Mouse (Mus musculus) embryonic facial prominence, embryonic 11.5 days (tissue): Measurements from ENCODE around the gene Elane. TPM values are rescaled to one million over a fixed set of nuclear protein-coding genes. Genes with fewer than 3 reads are reported as not detected.

Experiments used
- ATAC-seq: fragments of 200-750 bp; cut with Nextera tagmentation; replicated peaks from 2 replicates; pipeline ENCODE4 v1.8.0; 2017; ENCODE audit warnings: low read depth; ENCODE audit not compliant: insufficient number of reproducible peaks, low FRiP score, low TSS enrichment
- DNase-seq: peaks from one replicate; pipeline ENCODE4 v3.0.0-alpha.2; 2015; ENCODE audit warnings: low spot score
- H3K27ac ChIP-seq: fragments of 300-500 bp; sonication (generic); replicated peaks from 2 replicates; pipeline ENCODE4 v1.5.1; 2014; ENCODE audit warnings: mild to moderate bottlenecking, low read depth, low read length, control low read depth
- H3K27me3 ChIP-seq: fragments of 300-500 bp; sonication (generic); 2 replicates; pipeline ENCODE4 v1.6.1; 2014; ENCODE audit warnings: mild to moderate bottlenecking, low read length, moderate library complexity, mixed read lengths; ENCODE audit not compliant: control insufficient read depth, insufficient read depth
- H3K36me3 ChIP-seq: fragments of 300-500 bp; sonication (generic); replicated peaks from 2 replicates; pipeline ENCODE4 v1.6.1; 2014; ENCODE audit warnings: low read depth, mild to moderate bottlenecking, low read length, moderate library complexity, mixed read lengths; ENCODE audit not compliant: control insufficient read depth, insufficient read depth
- H3K4me1 ChIP-seq: fragments of 300-500 bp; sonication (generic); 2 replicates; pipeline ENCODE4 v1.6.1; 2014; ENCODE audit warnings: low read length, mixed read lengths; ENCODE audit not compliant: control insufficient read depth, insufficient read depth
- H3K4me2 ChIP-seq: fragments of 300-500 bp; sonication (generic); 2 replicates; pipeline ENCODE4 v1.6.1; 2014; ENCODE audit warnings: low read depth, mild to moderate bottlenecking, control low read depth, low read length, moderate library complexity
- H3K4me3 ChIP-seq: fragments of 300-500 bp; sonication (generic); 2 replicates; pipeline ENCODE4 v1.5.1; 2014; ENCODE audit warnings: low read depth, low read length, control low read depth
- H3K9ac ChIP-seq: fragments of 300-500 bp; sonication (generic); replicated peaks from 2 replicates; pipeline ENCODE4 v1.6.1; 2014; ENCODE audit warnings: mild to moderate bottlenecking, control low read depth, low read length
- H3K9me3 ChIP-seq: fragments of 300-500 bp; sonication (generic); replicated peaks from 2 replicates; pipeline ENCODE4 v1.6.1; 2016; ENCODE audit warnings: mild to moderate bottlenecking, low read length, inconsistent platforms, mixed read lengths; ENCODE audit not compliant: control insufficient read depth
- WGBS: fragments of 180-500 bp; shearing (Covaris S2); extraction: QIAGEN DNeasy Blood & Tissue Kit; methylation state at CpG from one replicate; pipeline ENCODE4 v1.1.7; 2014; 5-methylcytosine and 5-hydroxymethylcytosine counted together
- polyA plus RNA-seq: library from polyadenylated mRNA; unstranded; fragments of >200 nt; fragmentation: Nextera tagmentation; extraction: Ambion mirVana; gene quantifications from 2 replicates; pipeline ENCODE4 v1.2.1, GENCODE M21; 2014

Elane gene
- polyA plus RNA-seq, 1 experiment from 2014 or later: 0.50 TPM

DNA sequence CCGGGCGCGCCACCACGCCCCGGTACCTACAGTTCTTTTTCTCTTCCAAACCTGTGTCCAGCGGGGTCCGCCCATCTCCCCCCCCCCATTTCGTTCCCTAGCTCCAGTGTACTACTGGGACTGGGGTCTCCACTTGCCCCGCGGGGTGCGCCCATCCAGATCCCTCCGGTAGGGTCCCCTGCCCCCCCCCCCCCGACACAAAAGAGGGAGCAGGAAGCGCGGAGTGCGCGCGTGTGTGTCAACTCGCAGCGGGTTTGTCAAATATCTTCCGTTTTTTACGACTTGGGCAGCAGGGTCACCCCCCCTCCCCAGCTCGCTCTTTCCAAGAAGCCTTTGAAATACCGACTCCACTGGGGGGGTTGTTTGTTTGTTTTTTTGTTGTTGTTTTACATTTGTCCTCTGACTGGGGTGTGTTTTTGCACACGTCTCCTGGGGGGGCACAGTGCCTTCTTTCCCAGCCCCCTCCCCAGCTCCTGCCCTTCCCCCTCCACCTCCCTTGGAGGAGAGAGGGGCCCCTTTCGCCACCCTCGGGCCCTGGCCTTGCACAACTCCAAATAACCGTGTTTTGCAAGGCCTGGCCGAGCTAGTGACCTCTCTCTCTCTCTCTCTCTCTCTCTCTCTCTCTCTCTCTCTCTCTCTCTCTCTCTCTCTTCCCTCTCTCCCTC lies 42.1 kb downstream of the Elane start:
- DNase-seq: peak; percentile 61
- ATAC-seq: no peak
- Histone ChIP-seq H3K9me3 (no peaks in the 10 kb centered on the region), H3K27me3 (peaks cover 2% of the 10 kb centered on the region; the same call in 1 of the 2 replicates), H3K4me1 (peaks cover 18% of the 10 kb centered on the region; the same call in 1 of the 2 replicates), H3K27ac (peak overlapping the region; percentile 84), H3K4me2 (peak overlapping the region; percentile 68), H3K9ac (peak overlapping the region; percentile 84), H3K4me3 (peak overlapping the region; percentile 72), H3K36me3 (no peaks in the 10 kb centered on the region; the same call in 1 of the 2 replicates)
- WGBS: under 1% methylated on average over 24 of the region's 29 CpGs

DNA sequence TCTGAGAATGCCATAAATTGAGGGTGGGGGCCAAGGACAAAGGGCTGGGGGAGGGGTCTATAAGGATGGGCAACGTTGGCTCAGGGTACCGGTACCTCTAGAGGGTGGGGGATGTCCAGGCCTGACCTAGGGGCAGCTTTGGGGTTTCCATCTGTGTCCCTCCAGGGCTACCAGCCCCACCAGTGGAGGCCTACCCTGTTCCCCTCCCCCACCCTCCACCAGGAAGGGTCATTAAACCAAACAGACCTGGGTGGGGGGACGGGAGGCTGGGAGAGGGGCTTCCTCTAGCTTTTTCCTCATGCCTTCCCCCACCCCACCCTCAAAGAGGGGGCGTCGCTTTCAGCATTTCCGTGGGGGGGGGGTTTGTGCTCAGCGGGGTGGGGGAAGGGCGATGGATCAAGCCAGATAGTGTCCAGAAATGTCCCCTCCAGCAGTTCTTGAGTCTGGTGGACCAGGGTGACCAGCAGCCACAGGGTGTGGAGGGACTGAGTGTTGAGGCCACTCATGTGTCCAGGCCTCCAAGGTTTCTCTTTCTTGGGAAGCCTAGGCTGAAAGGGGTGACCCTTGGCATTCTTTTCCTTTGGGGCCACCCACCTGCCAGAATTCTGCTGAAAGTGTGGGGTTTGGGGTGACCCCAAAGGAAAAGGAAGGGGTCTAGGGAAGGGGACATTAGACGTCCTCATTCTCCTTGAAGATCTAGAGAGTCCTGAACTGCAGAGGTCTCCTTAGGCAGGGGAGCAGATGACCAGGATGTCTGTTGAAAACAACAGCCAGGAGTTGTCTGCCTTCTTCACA lies 43.1 kb downstream of the Elane start:
- Histone ChIP-seq H3K4me2 (peak overlapping the region; percentile 68), H3K9me3 (no peaks in the 10 kb centered on the region), H3K4me1 (peaks cover 18% of the 10 kb centered on the region; the same call in 1 of the 2 replicates), H3K9ac (peak overlapping the region; percentile 48), H3K4me3 (peak overlapping the region; percentile 72), H3K27me3 (no peaks in the 10 kb centered on the region), H3K27ac (peak overlapping the region; percentile 68; the same call in 1 of the 2 replicates), H3K36me3 (no peaks in the 10 kb centered on the region; the same call in 1 of the 2 replicates)
- ATAC-seq (no peak), DNase-seq (peak; percentile 36)
- 20% methylated on average over 8 of the region's 9 CpGs for WGBS

- 92% methylated on average over 18 of the region's 18 CpGs for WGBS
- Histone ChIP-seq H3K4me1 (peaks cover 18% of the 10 kb centered on the region; the same call in 1 of the 2 replicates), H3K27me3 (no peaks in the 10 kb centered on the region), H3K27ac (no peak overlapping the region), H3K9me3 (no peaks in the 10 kb centered on the region), H3K4me3 (no peak overlapping the region), H3K9ac (no peak overlapping the region), H3K4me2 (no peak overlapping the region), H3K36me3 (no peaks in the 10 kb centered on the region; the same call in 1 of the 2 replicates)
- ATAC-seq (no peak), DNase-seq (no peak)
Measured at GRCm38 (mm10) chr10:79929967-79930825, 44.1 kb downstream of the Elane start.

- no peak overlapping the region for H3K4me3 ChIP-seq
- no peaks in the 10 kb centered on the region for H3K9me3 ChIP-seq
- H3K4me1 ChIP-seq: peaks cover 18% of the 10 kb centered on the region; the same call in 1 of the 2 replicates
- DNase-seq (no peak), ATAC-seq (no peak)
- no peak overlapping the region for H3K27ac ChIP-seq
- 90% methylated on average over 16 of the region's 16 CpGs for WGBS
- H3K36me3 ChIP-seq: no peaks in the 10 kb centered on the region; the same call in 1 of the 2 replicates
- no peaks in the 10 kb centered on the region for H3K27me3 ChIP-seq
- H3K9ac ChIP-seq: no peak overlapping the region
- H3K4me2 ChIP-seq: no peak overlapping the region
Measured at GRCm38 (mm10) chr10:79930826-79931186, 44.8 kb downstream of the Elane start.

DNA sequence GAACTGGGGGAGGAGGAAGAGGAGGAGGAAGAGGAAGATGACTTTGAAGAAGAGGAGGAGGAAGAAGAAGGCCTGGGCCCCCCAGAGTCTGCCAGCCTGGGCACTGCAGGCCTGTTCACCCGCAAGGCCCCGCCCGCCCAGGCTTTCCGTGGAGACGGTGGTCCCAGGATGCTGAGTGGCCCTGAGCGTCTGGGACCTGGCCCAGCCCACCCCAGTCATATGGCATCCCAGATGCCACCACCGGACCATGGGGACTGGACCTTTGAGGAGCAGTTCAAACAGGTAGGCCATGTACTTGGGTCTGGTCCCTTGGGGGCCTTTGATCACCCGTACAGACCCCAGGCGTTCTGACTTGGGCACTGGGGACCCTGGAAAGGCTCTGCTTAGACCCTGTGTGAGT lies 45.8 kb downstream of the Elane start:
- Histone ChIP-seq H3K4me3 (no peak overlapping the region), H3K36me3 (no peaks in the 10 kb centered on the region; the same call in 1 of the 2 replicates), H3K4me1 (peaks cover 16% of the 10 kb centered on the region; the same call in 1 of the 2 replicates), H3K4me2 (no peak overlapping the region), H3K27me3 (no peaks in the 10 kb centered on the region), H3K9ac (no peak overlapping the region; the same call in 1 of the 2 replicates), H3K27ac (no peak overlapping the region), H3K9me3 (no peaks in the 10 kb centered on the region)
- ATAC-seq (no peak), DNase-seq (no peak)
- WGBS: 89% methylated on average over 9 of the region's 9 CpGs

DNA sequence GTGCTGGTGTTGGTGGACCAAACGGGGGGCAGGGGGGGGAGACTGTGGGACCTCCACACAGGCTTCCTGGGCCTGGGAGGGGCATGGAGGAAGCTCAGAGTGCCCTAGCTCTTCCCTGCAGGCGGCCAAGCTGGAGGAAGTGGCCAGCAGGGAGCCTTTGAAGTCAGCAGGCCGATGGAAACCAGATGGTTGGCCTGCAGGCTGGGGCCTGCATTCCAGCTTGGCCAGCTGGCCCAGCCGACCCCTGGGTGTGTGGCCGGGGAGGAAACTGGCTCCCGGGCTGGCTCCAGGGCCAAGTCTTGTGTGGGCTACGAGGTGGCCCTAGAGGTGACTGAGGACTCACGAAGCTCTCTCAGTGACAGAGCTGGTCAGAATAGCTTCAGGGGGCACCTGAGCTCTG lies 46.7 kb downstream of the Elane start:
- peak overlapping the region; percentile 18; the same call in 1 of the 2 replicates for H3K9ac ChIP-seq
- peak overlapping the region; percentile 52 for H3K27ac ChIP-seq
- H3K4me1 ChIP-seq: peaks cover 16% of the 10 kb centered on the region; the same call in 1 of the 2 replicates

GRCm38 (mm10) chr10:79933145-79933679 lies 47.2 kb downstream of the Elane start:
- Histone ChIP-seq H3K4me1 (peaks cover 16% of the 10 kb centered on the region; the same call in 1 of the 2 replicates), H3K36me3 (no peaks in the 10 kb centered on the region; the same call in 1 of the 2 replicates), H3K9me3 (no peaks in the 10 kb centered on the region), H3K4me2 (no peak overlapping the region), H3K4me3 (no peak overlapping the region), H3K27ac (peak overlapping the region; percentile 52), H3K9ac (no peak overlapping the region), H3K27me3 (no peaks in the 10 kb centered on the region)
- ATAC-seq (no peak), DNase-seq (no peak)
- 58% methylated on average over 9 of the region's 9 CpGs for WGBS

More for the DNA sequence above, 46.7 kb downstream of the Elane start:
- Histone ChIP-seq H3K9me3 (no peaks in the 10 kb centered on the region), H3K4me3 (no peak overlapping the region), H3K4me2 (0 out of 2 replicates have a peak overlapping the region, but pooled peaks have one; percentile 16), H3K27me3 (no peaks in the 10 kb centered on the region), H3K36me3 (no peaks in the 10 kb centered on the region; the same call in 1 of the 2 replicates)
- no peak for ATAC-seq
- DNase-seq: peak; percentile 67
- 10% methylated on average over 8 of the region's 8 CpGs for WGBS
